Comparison of ENCODE assay signal across 8 mouse cellular contexts in the genomic region with DNA sequence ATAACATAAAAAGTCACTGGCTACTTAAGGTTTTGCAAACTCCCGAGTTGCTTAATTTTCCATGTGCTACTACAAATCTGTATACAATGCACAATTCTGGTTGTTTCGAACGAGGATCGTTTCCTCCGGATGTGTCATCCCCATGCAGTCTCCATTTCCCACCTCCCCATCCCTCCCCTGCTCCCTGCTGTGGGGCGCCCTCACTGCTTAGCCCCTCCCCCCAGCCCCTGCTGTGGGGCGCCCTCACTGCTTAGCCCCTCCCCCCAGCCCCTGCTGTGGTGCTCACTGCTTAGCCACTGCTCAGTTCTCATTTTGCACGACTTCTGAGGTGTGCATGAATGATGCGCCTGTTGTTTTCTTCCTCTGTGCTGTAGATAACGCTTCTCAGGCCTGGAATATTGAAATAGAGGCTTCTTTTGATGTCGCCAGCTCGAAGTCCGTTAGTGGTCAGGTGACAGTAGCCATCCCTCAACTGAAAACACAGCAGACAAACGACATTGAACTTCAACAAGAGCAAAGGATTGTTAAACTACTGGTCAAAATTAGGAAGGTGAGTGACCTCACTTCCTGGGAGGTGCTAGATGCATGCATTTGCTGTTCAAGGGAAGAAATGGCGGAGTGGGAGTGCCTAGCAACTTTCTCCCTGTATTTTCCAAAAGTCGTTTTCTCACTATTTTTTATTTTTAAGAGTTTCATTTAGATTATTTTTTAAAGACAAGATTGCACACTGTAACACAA. TPM values are rescaled to one million over a fixed set of nuclear protein-coding genes. Genes with fewer than 3 reads are reported as not detected.
DNase-seq lines count a peak whose midpoint lies in the region; ATAC-seq and TF ChIP-seq lines count a peak whose summit lies in the region.
"Had no signal": no experiment of that assay in that cellular context is flagged by ENCODE, and none has a peak within 500 bp of the region (broad histone marks: within the 10 kb centered on the region; RNA-seq: fewer than 3 reads in every experiment).

No protein-coding gene starts in this region.

- 51% methylated on average over 16 of the region's 16 CpGs for WGBS in kidney, embryonic 16.5 days
- WGBS in heart, embryonic 14.5 days = 31% methylated on average over 16 of the region's 16 CpGs
- 42% methylated on average over 16 of the region's 16 CpGs for WGBS in liver, postnatal 0 days (ENCODE audit: insufficient replicate concordance)

- H3K27ac ChIP-seq in kidney, embryonic 16.5 days (ENCODE audit: low read length) = peak overlapping the region; percentile 79
- peak overlapping the region; percentile 94 to 96 for H3K27ac ChIP-seq in heart, embryonic 14.5 days (replicated peaks in 1 of 2; ENCODE audit: control insufficient read depth in 1 of 2, insufficient read depth in 1 of 2, low read depth in 2 of 2, low read length in 2 of 2)
- H3K27ac ChIP-seq in liver, postnatal 0 days (ENCODE audit: low read depth) = peak overlapping the region; percentile 59; the same call in 1 of the 2 replicates

- no peaks in the 10 kb centered on the region for H3K9me3 ChIP-seq in kidney, embryonic 16.5 days (ENCODE audit: low read length)
- no peaks in the 10 kb centered on the region for H3K9me3 ChIP-seq in heart, embryonic 14.5 days (ENCODE audit: control insufficient read depth, low read length)
- no peaks in the 10 kb centered on the region for H3K9me3 ChIP-seq in liver, postnatal 0 days (ENCODE audit: low read length)

- H3K36me3 ChIP-seq in kidney, embryonic 16.5 days (ENCODE audit: insufficient read depth, low read length) = no peaks in the 10 kb centered on the region
- peaks cover 35% of the 10 kb centered on the region for H3K36me3 ChIP-seq in heart, embryonic 14.5 days (ENCODE audit: control insufficient read depth, insufficient read depth, low read length)
- H3K36me3 ChIP-seq in liver, postnatal 0 days (replicated peaks; ENCODE audit: insufficient read depth, low read length) = peaks cover 6% of the 10 kb centered on the region; the same call in 1 of the 2 replicates

- H3K4me1 ChIP-seq in kidney, embryonic 16.5 days (ENCODE audit: insufficient read depth, low read length) = peaks cover 19% of the 10 kb centered on the region
- H3K4me1 ChIP-seq in heart, embryonic 14.5 days (ENCODE audit: control insufficient read depth in 2 of 2, insufficient read depth in 2 of 2, low read length in 2 of 2) = peaks cover 21 to 38% of the 10 kb centered on the region in 2 experiments
- no peaks in the 10 kb centered on the region for H3K4me1 ChIP-seq in liver, postnatal 0 days (ENCODE audit: insufficient read depth)

- DNase-seq in kidney, adult 11 months = no peak
- peak; percentile 82 for DNase-seq in ZHBTc4 (ENCODE audit: low read depth, low spot score)
- DNase-seq in liver, postnatal 0 days = no peak
- no peak for DNase-seq in frontal cortex, postnatal 25 days (ENCODE audit: low spot score in 2 of 2)
- no peak for DNase-seq in thymus, adult 18-20 months

- TF ChIP-seq CTCF in liver, postnatal 0 days (IDR thresholded peaks at IDR 0.05; ENCODE audit: low read depth) = no peak

- no peak overlapping the region for H3K9ac ChIP-seq in kidney, embryonic 16.5 days (replicated peaks; ENCODE audit: low read length)
- H3K9ac ChIP-seq in heart, embryonic 14.5 days (ENCODE audit: low read length) = peak overlapping the region; percentile 64
- no peak overlapping the region for H3K9ac ChIP-seq in liver, postnatal 0 days (replicated peaks)

- H3K4me2 ChIP-seq in kidney, embryonic 16.5 days (replicated peaks; ENCODE audit: low read depth, low read length) = peak overlapping the region; percentile 15
- peak overlapping the region; percentile 57 for H3K4me2 ChIP-seq in heart, embryonic 14.5 days (ENCODE audit: low read length)
- H3K4me2 ChIP-seq in liver, postnatal 0 days (ENCODE audit: low read depth, low read length) = no peak overlapping the region

- TF ChIP-seq EP300 in liver, postnatal 0 days (IDR thresholded peaks at IDR 0.05; ENCODE audit: low read depth) = no peak

- ATAC-seq in kidney, embryonic 16.5 days (ENCODE audit: low FRiP score, low TSS enrichment) = peak; percentile 31; the same call in 1 of the 2 replicates
- peak; percentile 31; the same call in 1 of the 2 replicates for ATAC-seq in heart, embryonic 14.5 days (ENCODE audit: insufficient number of reproducible peaks, insufficient read depth, low FRiP score, low read depth)
- ATAC-seq in liver, postnatal 0 days = peak; percentile 45; the same call in 1 of the 2 replicates
- ATAC-seq: inflammation-experienced regulatory T-cells, adult 6 months had no signal

- H3K27me3 ChIP-seq in kidney, embryonic 16.5 days (ENCODE audit: insufficient read depth, low read length) = no peaks in the 10 kb centered on the region
- no peaks in the 10 kb centered on the region for H3K27me3 ChIP-seq in heart, embryonic 14.5 days (ENCODE audit: control insufficient read depth, insufficient read depth, low read length)
- H3K27me3 ChIP-seq in liver, postnatal 0 days (ENCODE audit: insufficient read depth, low read length) = no peaks in the 10 kb centered on the region

- H3K4me3 ChIP-seq in kidney, embryonic 16.5 days (ENCODE audit: low read length) = no peak overlapping the region
- peak overlapping the region; percentile 7 to 9; a peak in 2 of 4 replicates for H3K4me3 ChIP-seq in heart, embryonic 14.5 days (ENCODE audit: control insufficient read depth in 1 of 2, insufficient read depth in 1 of 2, low read depth in 1 of 2, low read length in 2 of 2)
- H3K4me3 ChIP-seq in liver, postnatal 0 days (ENCODE audit: low read depth, low read length) = no peak overlapping the region

RNA-seq across cellular contexts. Expression of a gene that starts 37.4 kb away (rescaled TPM):
- polyA plus RNA-seq in kidney, embryonic 16.5 days (2015; fragmentation: Nextera tagmentation; extraction: Ambion mirVana) = 36.5 and 39.6 TPM in 2 replicates
- polyA plus RNA-seq in heart, embryonic 14.5 days (2014; fragmentation: Nextera tagmentation; extraction: Ambion mirVana) = 44.5 and 47.3 TPM in 2 replicates
- 7.3 and 8.0 TPM in 2 replicates for polyA plus RNA-seq in liver, postnatal 0 days (2015; fragmentation: Nextera tagmentation; extraction: Ambion mirVana)

Comparison
In these comparisons a context has a peak if more than half of its experiments do, and no peak if none do; other contexts are left out.
1. H3K4me3 ChIP-seq: peak in heart, embryonic 14.5 days (2 of 2); none in kidney, embryonic 16.5 days (single experiment) and liver, postnatal 0 days (single experiment).
2. Peak in every context shown above with its lines, with median percentiles within 50 percentile points of each other: ATAC-seq and H3K27ac ChIP-seq.